ENCODE assay signal across 16 mouse cellular contexts in the genomic region with DNA sequence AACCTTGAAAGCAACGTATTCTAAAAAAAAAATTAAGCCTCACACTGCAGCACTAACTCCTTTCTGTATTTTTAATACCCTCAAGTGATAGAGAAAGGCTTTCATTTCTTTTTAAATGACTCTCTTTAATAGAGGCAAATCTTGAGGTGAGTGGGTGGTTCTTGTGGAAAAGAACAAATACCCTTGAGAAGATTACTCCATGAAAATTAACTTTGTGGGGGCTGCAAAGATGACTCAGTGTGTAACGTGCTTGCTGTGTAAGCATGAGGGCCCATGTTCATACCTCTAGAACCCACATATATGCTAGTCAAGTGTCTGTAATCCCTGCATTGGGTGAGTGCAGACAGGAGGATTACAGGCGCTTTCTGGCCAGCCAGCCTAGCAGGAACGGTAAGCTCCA. TPM values are rescaled to one million over a fixed set of nuclear protein-coding genes. Genes with fewer than 3 reads are reported as not detected.
"Had no signal": no experiment of that assay in that cellular context is flagged by ENCODE, and none has a peak within 500 bp of the region (broad histone marks: within the 10 kb centered on the region; RNA-seq: fewer than 3 reads in every experiment).

No protein-coding gene starts in this region.

- H3K4me2 ChIP-seq: limb, embryonic 15.5 days; liver, embryonic 12.5 days; lung, embryonic 14.5 days; neural tube, embryonic 15.5 days had no signal

- ATAC-seq: intestine, postnatal 0 days; liver, embryonic 12.5 days had no signal

- DNase-seq: kidney, adult 8-10 months; kidney, postnatal 25 days; lung, embryonic 14.5 days; lung, postnatal 4 days; midbrain, embryonic 14.5 days; right cerebral cortex, postnatal 25 days; thymus, adult 18-20 months; thymus, postnatal 14 days had no signal

- H3K27ac ChIP-seq: limb, embryonic 15.5 days; liver, embryonic 12.5 days; midbrain, embryonic 10.5 days; neural tube, embryonic 15.5 days; stomach, postnatal 0 days had no signal

- H3K27me3 ChIP-seq: limb, embryonic 15.5 days; liver, embryonic 12.5 days; neural tube, embryonic 15.5 days had no signal

- H3K4me3 ChIP-seq: limb, embryonic 15.5 days; liver, embryonic 12.5 days; midbrain, embryonic 10.5 days; myocyte; neural tube, embryonic 15.5 days had no signal

- H3K9me3 ChIP-seq: limb, embryonic 15.5 days; liver, embryonic 12.5 days; midbrain, embryonic 10.5 days had no signal

- H3K36me3 ChIP-seq: limb, embryonic 15.5 days; liver, embryonic 12.5 days; midbrain, embryonic 10.5 days; neural tube, embryonic 15.5 days had no signal

- H3K9ac ChIP-seq: limb, embryonic 15.5 days; liver, embryonic 12.5 days; lung, embryonic 14.5 days; neural tube, embryonic 15.5 days had no signal

- H3K4me1 ChIP-seq: limb, embryonic 15.5 days; liver, embryonic 12.5 days; midbrain, embryonic 10.5 days; neural tube, embryonic 15.5 days had no signal

RNA-seq across cellular contexts. Expression of a gene that starts 49.3 kb away (rescaled TPM):
- total RNA-seq: megakaryocyte, adult 5-6 weeks had no signal
